Mouse (Mus musculus) G1E (cell line): ENCODE measurements around the gene Btn1a1.

ENCODE experiments used
- CTCF ChIP-seq: IDR thresholded peaks from 2 replicates; pipeline ENCODE4 v1.5.1; 2012; ENCODE audit warnings: low read depth, low read length, inconsistent platforms, mixed read lengths
- GATA1 ChIP-seq: IDR thresholded peaks from 2 replicates; pipeline ENCODE4 v1.6.1; 2012; ENCODE audit warnings: borderline replicate concordance, low read length, inconsistent platforms, mixed read lengths
- TAL1 ChIP-seq: conservative IDR thresholded peaks from 2 replicates; pipeline ENCODE4 v1.6.1; 2012; ENCODE audit warnings: low read depth, low read length, inconsistent platforms, mixed read lengths

GRCm38 (mm10) chr13:23430734-23431133 lies 35.0 kb downstream of the Btn1a1 start:
- no peak for TF ChIP-seq GATA1
- TF ChIP-seq TAL1 = no peak
- TF ChIP-seq CTCF = no peak
